Mouse (Mus musculus) telencephalon, adult 2 months (tissue): Measurements from ENCODE around the gene Gm10999.
"Not testable (repeated sequence)": the region's sequence is repeated elsewhere in the genome, so short reads cannot be mapped to it uniquely, and the experiment has no call there.

Experiments used
- DNase-seq: peaks from one replicate; pipeline ENCODE4 v3.0.0-alpha.2; 2011; ENCODE audit warnings: low read depth, low spot score

The Gm10999 gene

DNA sequence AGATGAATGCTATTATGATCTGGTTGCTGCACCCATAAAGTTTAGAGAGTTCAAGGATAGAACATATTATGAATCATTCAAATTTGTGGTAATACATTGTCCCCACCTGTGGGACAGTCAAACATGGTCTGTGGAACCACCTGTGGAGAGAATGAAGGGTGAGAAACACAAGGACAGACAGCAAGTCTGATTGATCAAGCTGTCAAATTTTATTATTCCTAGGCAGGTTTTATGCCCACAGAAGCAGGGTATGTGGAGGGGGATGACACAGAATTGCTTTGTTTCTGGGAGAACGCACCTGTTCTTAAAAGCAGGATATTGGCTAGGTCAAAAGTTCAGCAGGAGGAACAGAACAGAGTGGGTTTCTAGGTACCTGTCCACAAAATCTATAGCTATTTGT lies at the start of gene Gm10999:
Gene Gm10999 (minus strand): TSS at position 101 of the 400 bp plus-strand sequence.
- DNase-seq: no peak

DNA sequence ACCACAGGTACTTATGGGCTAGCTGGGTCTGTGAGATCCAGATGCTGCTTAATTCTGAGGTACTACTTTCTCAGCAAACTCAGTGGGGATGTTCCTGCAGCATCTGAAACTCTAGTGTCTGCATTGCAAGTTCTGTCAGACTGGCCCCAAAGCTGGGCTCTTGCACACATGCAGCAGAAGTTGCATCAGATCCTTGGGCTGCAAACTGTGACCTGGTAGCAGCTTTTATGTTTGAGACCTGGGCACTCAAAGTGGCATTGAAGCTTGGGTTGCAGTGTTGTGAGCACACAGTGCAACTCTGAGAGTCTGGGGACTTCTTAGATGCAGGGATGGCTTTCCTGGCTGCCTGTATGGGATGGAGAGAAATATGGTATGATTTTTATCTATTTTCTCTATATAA lies 2.0 kb upstream of the Gm10999 start:
- DNase-seq: no peak

DNA sequence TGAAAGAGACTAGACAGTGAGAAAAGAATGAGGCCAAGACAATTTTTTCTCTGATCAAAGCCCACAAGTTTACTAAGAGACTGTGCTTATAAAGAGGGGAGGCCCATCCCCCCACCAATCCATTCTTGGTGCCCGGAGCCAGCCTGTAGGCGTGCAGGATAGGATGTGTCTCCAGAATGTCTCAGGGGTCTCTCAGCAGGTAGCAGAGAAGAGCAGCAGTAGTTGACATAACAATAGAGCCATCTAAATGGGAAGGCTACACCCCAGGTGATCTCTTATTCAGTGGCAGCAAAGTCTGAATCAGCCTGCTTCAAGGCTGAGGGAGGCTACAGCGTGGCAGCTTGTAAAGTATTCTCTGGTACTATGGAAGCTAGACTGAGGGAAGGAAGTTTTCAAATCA lies 15.7 kb downstream of the Gm10999 start:
- not testable (repeated sequence) for DNase-seq
